Mouse (Mus musculus): ENCODE results near the gene Aim2. TPM values are rescaled to one million over a fixed set of nuclear protein-coding genes. Genes with fewer than 3 reads are reported as not detected.
"Not testable (repeated sequence)": the region's sequence is repeated elsewhere in the genome, so short reads cannot be mapped to it uniquely, and the experiment has no call there.

The Aim2 gene
- total RNA-seq, 2 experiments from 2014 or later, result 2.2 to 3.2 TPM

- not testable (repeated sequence) for DNase-seq
These were observed 129.9 kb downstream of the Aim2 start for GRCm38 (mm10) chr1:173480399-173481181.

GRCm38 (mm10) chr1:173481182-173481574 lies 130.5 kb downstream of the Aim2 start:
- DNase-seq, result not testable (repeated sequence)

GRCm38 (mm10) chr1:173490812-173491480 lies 140.3 kb downstream of the Aim2 start, which contains the start of gene Ifi206:
Gene Ifi206, minus strand, starts transcription at chr1:173491041.
- not testable (repeated sequence) for DNase-seq

- DNase-seq, result not testable (repeated sequence)
These were observed 140.8 kb downstream of the Aim2 start for GRCm38 (mm10) chr1:173491483-173491882.

- not testable (repeated sequence) for DNase-seq
These were observed 159.9 kb downstream of the Aim2 start for GRCm38 (mm10) chr1:173510595-173510994.

Other genes with a start within 250 kb of the Aim2 start
- not detected for gene Olfr1408, start 213.5 kb upstream of the Aim2 start, total RNA-seq (2021)
- not detected for gene Olfr1406, start 160.2 kb upstream of the Aim2 start, total RNA-seq (2021)
- gene Olfr218, start 153.1 kb upstream of the Aim2 start, total RNA-seq (2021), result not detected
- not detected for gene Olfr1404, start 138.5 kb upstream of the Aim2 start, total RNA-seq (2021)
- gene Fcer1a, start 123.7 kb upstream of the Aim2 start, total RNA-seq (2021), result not detected
- gene Olfr418, start 84.9 kb upstream of the Aim2 start, total RNA-seq (2021), result not detected
- not detected for gene Mptx2, start 73.1 kb upstream of the Aim2 start, total RNA-seq (2021)
- under 1 TPM; 0.38 to 0.62 TPM for gene Ackr1, start 17.1 kb upstream of the Aim2 start, total RNA-seq (2021)
- gene Cadm3, start 16.8 kb downstream of the Aim2 start, total RNA-seq (2021), result 1 to 10 TPM; 1.2 to 1.6 TPM
- gene Ifi206, start 140.2 kb downstream of the Aim2 start, total RNA-seq (2021), result not detected
- gene Ifi214, start 185.1 kb downstream of the Aim2 start, total RNA-seq (2021), result not detected
- gene Ifi213, start 248.4 kb downstream of the Aim2 start, total RNA-seq (2021), result not detected

All from heart, postnatal 4 days (tissue).